Mouse (Mus musculus) limb, embryonic 15.5 days (tissue): ENCODE measurements at regions not wholly inside any gene's neighbourhood (a gene's known extent, or its start where the extent isn't known, plus 50 kb on each side); places are given as distances from the start of the nearest gene placed in this dataset.

Experiments
- ATAC-seq: fragments of 200-750 bp; cut with Nextera tagmentation; 2 replicates; pipeline ENCODE4 v1.8.0; 2017; ENCODE audit warnings: low read depth, moderate TSS enrichment; ENCODE audit not compliant: insufficient number of reproducible peaks, low FRiP score, low TSS enrichment
- H3K27ac ChIP-seq: fragments of 300-500 bp; sonication (generic); 2 replicates; pipeline ENCODE4 v1.5.1; 2015; ENCODE audit warnings: moderate library complexity, mild to moderate bottlenecking, inconsistent platforms
- H3K27me3 ChIP-seq: fragments of 300-500 bp; sonication (generic); 2 replicates; pipeline ENCODE4 v1.6.1; 2015; ENCODE audit warnings: inconsistent platforms
- H3K36me3 ChIP-seq: fragments of 300-500 bp; sonication (generic); 2 replicates; pipeline ENCODE4 v1.6.1; 2015; ENCODE audit warnings: inconsistent platforms
- H3K4me1 ChIP-seq: fragments of 300-500 bp; sonication (generic); 2 replicates; pipeline ENCODE4 v1.6.1; 2015; ENCODE audit warnings: inconsistent platforms
- H3K4me2 ChIP-seq: fragments of 300-500 bp; sonication (generic); 2 replicates; pipeline ENCODE4 v1.6.1; 2015; ENCODE audit warnings: mild to moderate bottlenecking, inconsistent platforms
- H3K4me3 ChIP-seq: fragments of 300-500 bp; sonication (generic); 2 replicates; pipeline ENCODE4 v1.5.1; 2015; ENCODE audit warnings: mild to moderate bottlenecking, inconsistent platforms
- H3K9ac ChIP-seq: fragments of 300-500 bp; sonication (generic); 2 replicates; pipeline ENCODE4 v1.6.1; 2015; ENCODE audit warnings: inconsistent platforms
- H3K9me3 ChIP-seq: fragments of 300-500 bp; sonication (generic); 2 replicates; pipeline ENCODE4 v1.6.1; 2016; ENCODE audit warnings: inconsistent platforms
- WGBS: fragments of 180-500 bp; shearing (Covaris S2); methylation state at CpG from one replicate; pipeline ENCODE4 v1.1.7; 2015; 5-methylcytosine and 5-hydroxymethylcytosine counted together

DNA sequence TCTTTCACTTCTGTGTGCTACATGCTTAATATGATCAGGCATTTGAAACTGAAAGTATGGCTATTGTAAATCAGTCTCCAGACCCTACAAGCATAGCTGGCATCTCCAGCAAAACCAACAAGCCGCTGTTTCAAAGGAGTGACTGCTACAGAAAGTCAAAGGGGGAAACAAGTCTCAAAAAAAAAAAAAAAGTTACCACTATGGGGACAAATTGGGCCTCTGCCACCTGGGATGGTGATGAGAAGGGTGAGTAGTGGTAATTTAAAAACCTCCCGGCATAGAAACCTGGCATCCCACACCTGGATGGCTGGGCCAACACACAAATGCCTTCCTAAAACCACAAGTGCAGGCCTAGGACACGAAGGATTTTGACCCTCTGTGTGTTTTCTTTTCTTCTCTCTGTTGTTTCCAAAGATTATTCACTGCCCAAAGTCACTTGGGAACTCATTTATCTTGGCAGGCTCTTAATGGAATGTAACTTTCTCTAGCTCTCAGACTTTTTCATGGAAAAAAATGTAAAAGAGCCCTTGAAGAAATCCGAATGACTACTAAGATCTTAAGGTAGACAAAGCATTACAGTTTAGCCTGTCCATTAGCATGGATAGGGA lies 78.9 kb upstream of the Dlg1 start:
- no peaks in the 10 kb centered on the region for H3K9me3 ChIP-seq
- no peaks in the 10 kb centered on the region for H3K36me3 ChIP-seq
- no peak for ATAC-seq
- no peak overlapping the region for H3K4me2 ChIP-seq
- no peaks in the 10 kb centered on the region for H3K27me3 ChIP-seq
- no peak overlapping the region; the same call in 1 of the 2 replicates for H3K27ac ChIP-seq
- H3K9ac ChIP-seq, result no peak overlapping the region
- WGBS, result 62% methylated on average over 4 of the region's 4 CpGs
- H3K4me1 ChIP-seq, result peaks cover 7% of the 10 kb centered on the region
- H3K4me3 ChIP-seq, result no peak overlapping the region

DNA sequence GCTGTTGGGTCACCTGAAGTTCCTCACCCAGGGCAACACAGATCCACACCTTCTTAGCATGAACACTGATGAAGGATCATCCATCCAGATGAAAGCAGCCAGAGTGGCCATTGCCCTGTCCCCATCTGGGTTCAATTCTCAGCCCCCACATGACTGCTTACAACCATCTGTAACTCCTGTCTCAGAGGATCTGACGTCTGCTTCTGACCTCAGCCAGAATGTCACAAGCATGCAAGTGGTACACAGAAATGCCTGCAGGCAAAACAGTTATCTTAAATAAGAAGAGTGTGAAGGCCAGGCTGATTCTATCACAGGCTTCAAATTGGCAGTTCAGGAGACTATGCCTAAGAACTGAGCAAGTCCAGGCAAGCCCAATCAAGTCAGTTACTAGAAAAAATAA lies 76.2 kb upstream of the Dlg1 start:
- no peak for ATAC-seq
- H3K4me3 ChIP-seq, result no peak overlapping the region
- no peak overlapping the region for H3K9ac ChIP-seq
- no peaks in the 10 kb centered on the region for H3K36me3 ChIP-seq
- H3K4me1 ChIP-seq, result peaks cover 30% of the 10 kb centered on the region
- no peak overlapping the region for H3K27ac ChIP-seq
- H3K4me2 ChIP-seq, result no peak overlapping the region
- 23% methylated on average over 1 of the region's 1 CpGs for WGBS
- no peaks in the 10 kb centered on the region for H3K27me3 ChIP-seq
- no peaks in the 10 kb centered on the region for H3K9me3 ChIP-seq

DNA sequence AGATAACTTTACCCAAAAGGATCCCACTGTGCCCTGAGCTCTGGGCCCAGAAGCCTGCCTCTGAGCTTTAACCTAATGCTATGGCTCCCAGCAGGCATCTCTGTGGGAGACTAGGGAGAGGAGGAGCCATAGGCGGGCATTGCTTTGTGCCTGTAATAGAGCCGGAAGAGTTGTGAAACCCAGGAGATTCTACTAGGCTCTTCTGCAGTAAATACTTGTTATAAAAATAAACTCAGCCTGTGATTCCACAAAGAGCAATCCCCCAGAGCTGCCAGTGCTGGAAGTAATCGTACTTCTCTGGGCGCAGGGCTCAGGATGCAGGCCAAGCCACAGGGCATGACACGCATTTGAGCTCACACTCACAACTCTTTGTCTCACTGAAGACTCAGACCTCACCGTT lies 73.7 kb upstream of the Dlg1 start:
- H3K36me3 ChIP-seq, result no peaks in the 10 kb centered on the region
- no peaks in the 10 kb centered on the region for H3K27me3 ChIP-seq
- peak overlapping the region; percentile 58 for H3K27ac ChIP-seq
- no peak overlapping the region for H3K4me2 ChIP-seq
- 28% methylated on average over 6 of the region's 6 CpGs for WGBS
- no peak overlapping the region for H3K9ac ChIP-seq
- no peak overlapping the region for H3K4me3 ChIP-seq
- no peak for ATAC-seq
- H3K9me3 ChIP-seq, result no peaks in the 10 kb centered on the region
- peaks cover 47% of the 10 kb centered on the region for H3K4me1 ChIP-seq

DNA sequence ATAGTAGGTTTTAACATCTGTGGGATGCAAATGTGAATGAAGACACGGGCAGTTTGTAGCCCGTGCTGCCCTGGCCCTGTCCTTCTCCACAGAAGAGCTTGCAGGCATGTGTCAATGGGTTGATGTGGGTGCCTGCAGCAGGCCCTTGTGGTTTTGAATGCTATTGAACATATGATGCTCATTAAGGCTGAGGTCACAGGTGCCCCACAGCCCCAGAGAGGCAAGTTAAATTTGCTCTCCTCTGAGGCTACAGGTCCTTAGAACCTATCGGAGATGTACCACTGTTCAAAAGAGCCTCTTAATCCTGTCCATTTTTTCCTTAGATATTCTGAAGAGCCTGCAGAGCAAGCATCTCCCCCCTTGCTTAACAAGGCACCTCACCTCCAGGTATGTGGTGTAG lies 71.7 kb upstream of the Dlg1 start:
- no peak for ATAC-seq
- no peak overlapping the region for H3K4me2 ChIP-seq
- H3K27ac ChIP-seq, result peak overlapping the region; percentile 88
- H3K9ac ChIP-seq, result no peak overlapping the region
- no peaks in the 10 kb centered on the region for H3K9me3 ChIP-seq
- 25% methylated on average over 3 of the region's 3 CpGs for WGBS
- no peaks in the 10 kb centered on the region for H3K36me3 ChIP-seq
- no peaks in the 10 kb centered on the region for H3K27me3 ChIP-seq
- peaks cover 47% of the 10 kb centered on the region for H3K4me1 ChIP-seq
- no peak overlapping the region for H3K4me3 ChIP-seq

DNA sequence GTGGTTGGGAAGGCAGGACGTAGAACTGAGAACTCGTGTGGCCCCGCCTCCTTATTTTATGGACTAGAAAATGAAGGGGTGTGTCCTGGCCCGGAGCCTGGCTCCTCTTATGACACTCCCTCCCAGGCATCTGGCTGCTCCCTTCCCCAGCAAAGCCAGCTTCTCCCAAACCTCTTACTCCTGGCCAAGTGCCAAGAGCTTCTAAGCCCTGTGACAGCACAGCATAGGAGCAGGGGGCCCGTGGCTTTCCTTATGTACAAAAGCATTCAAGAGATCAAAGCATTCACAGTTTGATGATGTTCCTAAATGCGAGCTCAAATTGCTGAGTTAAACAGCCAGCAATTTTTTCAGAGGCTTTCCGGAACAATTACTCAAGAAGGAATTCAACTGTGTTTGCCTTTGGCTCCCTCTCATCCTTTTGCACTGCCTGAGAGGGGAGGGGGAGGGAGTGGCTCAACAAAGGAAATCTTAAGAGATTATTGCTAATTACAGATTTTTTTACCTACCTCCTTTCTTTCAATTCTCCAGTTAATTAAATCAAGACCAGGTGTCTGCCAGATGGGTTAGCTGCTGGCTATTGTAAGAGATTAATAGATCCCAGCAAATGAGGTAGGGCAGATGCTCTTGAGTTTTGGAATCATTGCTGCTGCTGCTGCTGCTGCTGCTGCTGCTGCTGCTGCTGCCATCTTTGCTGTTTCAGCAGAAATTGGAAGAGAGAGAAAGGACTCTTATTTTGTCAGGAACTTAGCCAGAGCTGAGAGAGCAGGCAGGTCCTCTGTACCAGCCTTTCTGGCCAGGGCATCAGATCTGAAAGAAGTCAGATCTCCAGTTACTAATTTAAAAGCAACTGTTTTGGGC lies 71.0 kb upstream of the Dlg1 start:
- 2% methylated on average over 7 of the region's 7 CpGs for WGBS
- no peaks in the 10 kb centered on the region for H3K27me3 ChIP-seq
- no peaks in the 10 kb centered on the region for H3K36me3 ChIP-seq
- peak overlapping the region; percentile 88 for H3K27ac ChIP-seq
- peak overlapping the region; percentile 20; the same call in 1 of the 2 replicates for H3K4me2 ChIP-seq
- no peak overlapping the region for H3K9ac ChIP-seq
- H3K9me3 ChIP-seq, result no peaks in the 10 kb centered on the region
- H3K4me1 ChIP-seq, result peaks cover 47% of the 10 kb centered on the region
- ATAC-seq, result peak; percentile 95
- no peak overlapping the region for H3K4me3 ChIP-seq

DNA sequence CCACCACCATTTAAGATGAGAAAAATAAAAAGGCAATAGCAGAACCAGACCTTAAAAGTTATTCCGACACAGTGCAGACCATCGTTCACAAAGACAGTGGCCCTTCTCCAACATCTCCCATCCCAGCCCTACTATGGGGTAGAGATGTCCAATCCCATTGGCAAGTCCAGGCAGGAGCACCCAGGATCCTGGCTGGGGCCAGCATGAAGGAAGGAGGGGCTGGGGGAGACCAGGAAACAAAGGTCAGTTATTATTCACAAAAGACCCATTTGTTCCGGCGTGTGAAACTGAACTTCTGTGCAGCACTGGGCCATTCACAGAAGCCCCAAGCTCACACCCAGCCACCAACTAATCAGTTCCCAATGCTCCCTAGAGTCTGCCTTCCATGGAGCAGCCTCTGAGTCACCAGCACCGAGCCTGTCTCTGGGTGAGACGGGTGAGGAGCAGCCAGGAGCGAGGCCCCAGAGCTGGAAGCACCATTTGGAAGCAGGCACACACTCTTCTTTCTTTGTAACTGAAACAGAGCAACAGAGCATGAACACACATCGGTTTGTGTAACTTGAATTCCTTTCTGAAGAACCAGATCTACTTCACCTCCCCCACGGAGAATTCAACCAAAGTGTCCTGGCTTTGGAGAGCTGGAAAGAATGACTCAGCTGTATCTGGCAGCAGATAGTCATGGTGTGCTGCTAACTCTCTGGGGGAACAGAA lies 70.1 kb upstream of the Dlg1 start:
- Histone ChIP-seq H3K4me1 (peaks cover 48% of the 10 kb centered on the region), H3K27me3 (no peaks in the 10 kb centered on the region), H3K4me2 (peak overlapping the region; percentile 20; the same call in 1 of the 2 replicates), H3K4me3 (no peak overlapping the region), H3K27ac (peak overlapping the region; percentile 88), H3K9me3 (no peaks in the 10 kb centered on the region), H3K9ac (no peak overlapping the region), H3K36me3 (no peaks in the 10 kb centered on the region)
- WGBS, result 17% methylated on average over 9 of the region's 9 CpGs
- ATAC-seq, result no peak

DNA sequence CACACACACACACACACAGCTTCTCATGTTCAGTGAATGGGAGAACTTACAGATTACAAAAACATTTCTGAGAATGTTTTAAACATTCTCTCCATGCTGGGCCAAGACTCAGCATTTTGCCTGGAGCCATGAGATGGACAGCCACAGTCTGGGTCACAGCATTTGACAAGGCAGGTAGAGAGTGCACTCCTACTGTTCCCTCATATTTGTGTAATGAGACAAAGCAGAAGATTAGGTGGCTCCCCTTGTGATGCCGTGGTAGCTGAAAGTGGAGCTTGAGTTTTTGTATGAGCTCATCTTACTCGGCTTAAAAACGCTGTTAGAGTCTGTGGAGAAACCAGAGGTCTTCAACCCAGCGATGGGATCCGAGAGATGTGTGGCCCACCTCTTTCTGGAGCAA lies 65.3 kb upstream of the Dlg1 start:
- WGBS, result 79% methylated on average over 5 of the region's 5 CpGs
- Histone ChIP-seq H3K9me3 (no peaks in the 10 kb centered on the region), H3K27ac (no peak overlapping the region), H3K9ac (no peak overlapping the region), H3K27me3 (no peaks in the 10 kb centered on the region), H3K36me3 (no peaks in the 10 kb centered on the region), H3K4me2 (no peak overlapping the region), H3K4me1 (peaks cover 17% of the 10 kb centered on the region), H3K4me3 (no peak overlapping the region)
- ATAC-seq, result no peak

DNA sequence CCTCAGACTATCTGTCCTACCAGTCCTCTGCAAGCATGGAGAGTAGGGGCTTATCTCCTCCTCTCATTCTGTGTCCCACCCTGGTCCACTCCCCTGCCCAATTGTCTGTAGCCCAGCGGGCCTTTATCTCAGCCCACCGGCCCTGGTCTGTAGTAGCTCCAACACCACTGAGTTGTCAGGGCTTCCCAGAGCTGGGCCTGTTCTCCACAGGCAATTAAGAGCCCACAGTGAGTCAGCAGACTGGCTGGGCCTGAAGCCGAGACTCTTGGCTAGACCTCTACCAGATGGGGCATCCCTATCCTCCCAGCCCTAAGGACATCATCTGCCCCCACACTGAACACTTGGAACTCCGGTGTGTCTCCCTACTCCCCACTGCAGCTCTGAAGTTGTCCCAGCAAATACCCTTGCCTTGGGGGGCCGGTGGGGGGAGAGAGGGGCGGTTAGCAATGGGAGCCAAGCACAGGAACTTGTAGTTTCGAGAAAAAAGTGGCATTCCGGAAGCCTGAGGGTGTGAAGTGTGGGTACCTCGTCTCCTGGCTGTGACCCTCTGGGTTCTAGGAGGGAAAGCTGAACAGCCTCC lies 64.7 kb upstream of the Dlg1 start:
- 75% methylated on average over 9 of the region's 9 CpGs for whole genome bisulfite sequencing
- H3K9me3 ChIP-seq, result no peaks in the 10 kb centered on the region
- ATAC-seq, result 0 out of 2 replicates have a peak, but pooled peaks have one; percentile 52
- no peaks in the 10 kb centered on the region for H3K27me3 ChIP-seq
- H3K4me1 ChIP-seq, result peaks cover 11% of the 10 kb centered on the region
- no peak overlapping the region for H3K9ac ChIP-seq
- no peaks in the 10 kb centered on the region for H3K36me3 ChIP-seq
- H3K4me3 ChIP-seq, result no peak overlapping the region
- H3K4me2 ChIP-seq, result no peak overlapping the region
- H3K27ac ChIP-seq, result no peak overlapping the region; the same call in 1 of the 2 replicates

DNA sequence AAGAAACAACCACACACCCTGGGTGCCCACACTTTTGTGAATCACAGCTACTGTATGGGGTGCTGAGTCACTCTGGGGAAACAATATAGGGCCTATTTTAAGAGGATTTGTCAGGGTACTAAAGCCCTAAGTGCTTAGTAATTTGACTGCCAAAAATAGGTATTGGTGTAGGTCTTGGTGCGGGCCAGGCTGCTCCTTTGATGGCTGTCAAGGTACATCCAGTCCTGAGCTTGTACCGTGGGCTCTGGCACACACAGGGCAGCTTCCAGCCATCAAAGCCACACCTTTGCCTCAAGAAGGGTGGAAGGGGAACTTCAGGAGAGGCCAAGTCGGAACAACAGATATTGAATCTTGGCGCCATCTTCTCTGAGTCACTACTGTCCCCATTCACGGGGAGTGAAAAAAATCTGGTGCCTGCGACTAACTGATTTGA lies 64.2 kb upstream of the Dlg1 start:
- H3K4me2 ChIP-seq, result no peak overlapping the region
- H3K27ac ChIP-seq, result no peak overlapping the region
- H3K36me3 ChIP-seq, result no peaks in the 10 kb centered on the region
- H3K9ac ChIP-seq, result no peak overlapping the region
- no peak for ATAC-seq
- H3K9me3 ChIP-seq, result no peaks in the 10 kb centered on the region
- H3K4me1 ChIP-seq, result peaks cover 9% of the 10 kb centered on the region; the same call in 1 of the 2 replicates
- WGBS, result 80% methylated on average over 6 of the region's 6 CpGs
- H3K27me3 ChIP-seq, result no peaks in the 10 kb centered on the region
- no peak overlapping the region for H3K4me3 ChIP-seq

DNA sequence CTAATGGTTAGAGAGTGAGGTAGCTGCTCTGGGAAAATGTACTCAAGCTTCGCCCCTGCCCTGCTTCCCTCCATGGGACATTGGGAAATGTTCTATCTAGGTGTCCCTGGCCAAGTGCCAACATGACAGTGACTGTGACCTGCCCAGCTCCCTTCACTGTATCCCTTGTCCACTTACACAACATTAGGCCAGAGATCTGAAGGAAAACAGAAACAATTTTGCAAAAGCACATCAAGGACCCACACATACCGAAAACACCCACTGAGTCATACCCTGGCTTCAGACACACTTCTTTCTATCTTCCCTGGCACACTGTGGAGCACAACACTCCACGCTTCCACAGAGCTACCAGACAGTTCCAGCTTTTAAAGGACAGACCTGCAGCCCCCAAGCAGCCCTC lies 62.0 kb upstream of the Dlg1 start:
- H3K9ac ChIP-seq, result no peak overlapping the region
- no peak overlapping the region for H3K4me3 ChIP-seq
- H3K36me3 ChIP-seq, result no peaks in the 10 kb centered on the region
- peaks cover 10% of the 10 kb centered on the region; the same call in 1 of the 2 replicates for H3K4me1 ChIP-seq
- no peak for ATAC-seq
- H3K4me2 ChIP-seq, result no peak overlapping the region
- no peaks in the 10 kb centered on the region for H3K27me3 ChIP-seq
- H3K9me3 ChIP-seq, result no peaks in the 10 kb centered on the region
- WGBS, result 91% methylated on average over 3 of the region's 3 CpGs
- H3K27ac ChIP-seq, result no peak overlapping the region

DNA sequence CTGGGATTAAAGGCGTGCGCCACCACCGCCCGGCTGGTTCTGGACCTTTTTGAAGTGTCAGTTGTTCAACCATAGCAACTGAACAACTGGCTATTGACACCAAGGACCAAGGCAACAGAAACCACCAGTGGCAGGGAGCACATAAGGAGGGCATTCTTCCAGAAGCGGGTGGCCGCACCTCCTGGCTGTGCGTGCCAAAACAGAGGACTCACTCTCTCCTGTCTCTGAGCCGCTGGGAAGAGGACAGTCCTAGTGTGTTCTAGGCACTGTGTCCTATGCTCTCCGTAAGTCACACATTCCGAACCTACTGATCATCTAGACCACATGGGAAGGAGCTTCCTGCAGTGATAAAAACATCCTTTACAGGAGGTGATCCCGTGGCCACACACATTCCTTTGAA lies 60.1 kb upstream of the Dlg1 start:
- H3K4me2 ChIP-seq, result no peak overlapping the region
- peaks cover 17% of the 10 kb centered on the region for H3K4me1 ChIP-seq
- H3K27me3 ChIP-seq, result no peaks in the 10 kb centered on the region
- no peak overlapping the region for H3K27ac ChIP-seq
- no peaks in the 10 kb centered on the region for H3K9me3 ChIP-seq
- H3K4me3 ChIP-seq, result no peak overlapping the region
- no peak overlapping the region for H3K9ac ChIP-seq
- no peaks in the 10 kb centered on the region for H3K36me3 ChIP-seq
- 69% methylated on average over 11 of the region's 11 CpGs for WGBS
- ATAC-seq, result no peak
